Mouse (Mus musculus) heart, embryonic 11.5 days (tissue): ENCODE measurements around the gene Cog5. TPM values are rescaled to one million over a fixed set of nuclear protein-coding genes. Genes with fewer than 3 reads are reported as not detected.

Source experiments
- ATAC-seq: fragments of 200-750 bp; cut with Nextera tagmentation; replicated peaks from 2 replicates; pipeline ENCODE4 v1.8.0; 2017; ENCODE audit warnings: moderate library complexity; ENCODE audit not compliant: insufficient number of reproducible peaks, low FRiP score, low TSS enrichment
- H3K27ac ChIP-seq: fragments of 300-500 bp; sonication (generic); 2 replicates; pipeline ENCODE4 v1.5.1; 2014; ENCODE audit warnings: mild to moderate bottlenecking, low read depth, low read length
- H3K27me3 ChIP-seq: fragments of 300-500 bp; sonication (generic); 2 replicates; pipeline ENCODE4 v1.6.1; 2014; ENCODE audit warnings: mild to moderate bottlenecking, low read length, mixed read lengths; ENCODE audit not compliant: control insufficient read depth, insufficient read depth
- H3K36me3 ChIP-seq: fragments of 300-500 bp; sonication (generic); 2 replicates; pipeline ENCODE4 v1.6.1; 2014; ENCODE audit warnings: mild to moderate bottlenecking, low read length, moderate library complexity, mixed read lengths; ENCODE audit not compliant: control insufficient read depth, insufficient read depth
- H3K4me1 ChIP-seq: fragments of 300-500 bp; sonication (generic); 2 replicates; pipeline ENCODE4 v1.6.1; 2014; ENCODE audit warnings: low read length; ENCODE audit not compliant: control insufficient read depth, insufficient read depth
- H3K4me2 ChIP-seq: fragments of 300-500 bp; sonication (generic); 2 replicates; pipeline ENCODE4 v1.6.1; 2014; ENCODE audit warnings: mild to moderate bottlenecking, moderate library complexity
- H3K4me3 ChIP-seq: fragments of 300-500 bp; sonication (generic); 2 replicates; pipeline ENCODE4 v1.5.1; 2014; ENCODE audit warnings: low read depth, low read length
- H3K9ac ChIP-seq: fragments of 300-500 bp; sonication (generic); 2 replicates; pipeline ENCODE4 v1.6.1; 2014; ENCODE audit warnings: mild to moderate bottlenecking, low read depth, low read length, moderate library complexity
- H3K9me3 ChIP-seq: fragments of 300-500 bp; sonication (generic); replicated peaks from 2 replicates; pipeline ENCODE4 v1.6.1; 2016; ENCODE audit warnings: low read length; ENCODE audit not compliant: control insufficient read depth
- WGBS: fragments of 180-500 bp; shearing (Covaris S2); extraction: QIAGEN DNeasy Blood & Tissue Kit; methylation state at CpG from one replicate; pipeline ENCODE4 v1.1.7; 2014; ENCODE audit not compliant: insufficient replicate concordance; 5-methylcytosine and 5-hydroxymethylcytosine counted together
- polyA plus RNA-seq: library from polyadenylated mRNA; unstranded; fragments of >200 nt; fragmentation: Nextera tagmentation; extraction: Ambion mirVana; gene quantifications from 2 replicates; pipeline ENCODE4 v1.2.1, GENCODE M21; 2014

The Cog5 gene
- polyA plus RNA-seq, 1 experiment from 2014 or later = 32.3 TPM

DNA sequence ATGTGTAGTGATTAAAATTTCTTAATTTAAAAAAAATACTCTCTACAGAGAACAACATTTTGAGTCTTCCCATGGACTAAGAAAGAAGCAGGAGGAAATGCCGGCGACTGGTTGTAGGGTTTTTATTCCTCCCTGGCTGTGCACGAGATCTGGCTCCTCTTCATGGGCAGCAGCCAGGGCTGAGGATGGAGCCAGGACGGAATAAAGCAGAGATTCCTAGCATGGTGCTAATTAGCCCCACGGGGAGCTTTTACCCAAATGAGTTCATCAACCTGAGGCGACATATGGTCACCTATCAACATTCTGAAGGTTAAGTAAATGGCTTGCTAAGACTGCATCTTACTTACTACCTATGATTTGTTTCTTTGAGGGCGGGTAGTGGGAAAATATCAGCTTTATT, 328.6 kb downstream of the Cog5 start:
- no peaks in the 10 kb centered on the region for H3K36me3 ChIP-seq
- no peak overlapping the region for H3K27ac ChIP-seq
- no peak overlapping the region for H3K4me2 ChIP-seq
- no peak overlapping the region for H3K9ac ChIP-seq
- peaks cover 6% of the 10 kb centered on the region; the same call in 1 of the 2 replicates for H3K4me1 ChIP-seq
- 56% methylated on average over 7 of the region's 7 CpGs for WGBS
- H3K4me3 ChIP-seq = no peak overlapping the region
- ATAC-seq = no peak
- H3K9me3 ChIP-seq = no peaks in the 10 kb centered on the region
- no peaks in the 10 kb centered on the region for H3K27me3 ChIP-seq

DNA sequence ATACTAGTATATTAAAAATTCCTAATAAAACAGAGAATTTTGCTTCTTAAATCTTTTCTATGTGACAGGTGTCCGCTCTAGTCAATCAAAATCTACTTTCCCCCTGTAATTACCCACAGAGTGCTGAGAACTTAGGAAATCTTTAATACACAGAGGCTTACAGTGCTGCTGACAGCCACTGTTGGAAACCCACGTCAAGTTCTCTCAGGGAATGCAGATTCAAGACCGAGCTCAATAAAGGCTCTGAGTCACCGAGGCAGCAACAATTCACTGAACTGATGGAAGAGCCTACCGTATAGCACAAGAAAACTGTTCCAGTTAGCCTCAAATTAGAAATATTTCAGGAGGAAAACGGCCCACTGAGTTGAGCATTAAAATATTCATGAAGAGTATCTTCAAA, 329.1 kb downstream of the Cog5 start:
- Histone ChIP-seq H3K27me3 (no peaks in the 10 kb centered on the region), H3K4me2 (no peak overlapping the region), H3K9me3 (no peaks in the 10 kb centered on the region), H3K27ac (no peak overlapping the region), H3K9ac (no peak overlapping the region), H3K4me3 (no peak overlapping the region), H3K36me3 (no peaks in the 10 kb centered on the region), H3K4me1 (peaks cover 6% of the 10 kb centered on the region; the same call in 1 of the 2 replicates)
- WGBS = 75% methylated on average over 6 of the region's 6 CpGs
- no peak for ATAC-seq

GRCm38 (mm10) chr12:31984206-31984605, 329.5 kb downstream of the Cog5 start:
- Histone ChIP-seq H3K4me1 (peaks cover 6% of the 10 kb centered on the region; the same call in 1 of the 2 replicates), H3K36me3 (no peaks in the 10 kb centered on the region), H3K4me2 (no peak overlapping the region), H3K27ac (no peak overlapping the region), H3K9ac (no peak overlapping the region), H3K9me3 (no peaks in the 10 kb centered on the region), H3K27me3 (no peaks in the 10 kb centered on the region), H3K4me3 (no peak overlapping the region)
- WGBS = 59% methylated on average over 2 of the region's 2 CpGs
- no peak for ATAC-seq

DNA sequence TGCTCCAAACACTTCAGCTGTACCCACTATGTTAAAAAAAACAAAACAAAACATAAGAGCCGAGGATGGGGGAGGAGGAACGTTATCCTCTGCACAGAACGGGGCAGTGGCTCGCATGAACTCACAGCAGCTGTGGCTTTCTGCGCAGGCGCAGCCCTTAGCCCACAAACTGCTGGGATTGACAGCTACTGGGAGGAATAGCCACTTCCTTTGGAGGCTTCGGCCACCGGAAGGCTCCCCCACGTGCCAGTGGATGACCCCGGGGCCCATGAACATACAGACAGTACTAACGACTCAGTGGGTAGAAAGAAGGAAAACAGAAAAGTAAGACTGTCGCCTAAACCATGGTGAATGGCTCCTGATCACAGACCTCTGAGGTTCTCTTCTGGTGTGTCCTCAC, 330.0 kb downstream of the Cog5 start:
- Histone ChIP-seq H3K36me3 (no peaks in the 10 kb centered on the region), H3K9me3 (no peaks in the 10 kb centered on the region), H3K4me1 (peaks cover 6% of the 10 kb centered on the region; the same call in 1 of the 2 replicates), H3K4me2 (no peak overlapping the region), H3K27me3 (no peaks in the 10 kb centered on the region), H3K4me3 (no peak overlapping the region), H3K9ac (no peak overlapping the region), H3K27ac (no peak overlapping the region)
- no peak for ATAC-seq
- 58% methylated on average over 12 of the region's 12 CpGs for WGBS

- H3K9me3 ChIP-seq = no peaks in the 10 kb centered on the region
- H3K4me3 ChIP-seq = no peak overlapping the region
- no peak overlapping the region for H3K9ac ChIP-seq
- H3K27me3 ChIP-seq = no peaks in the 10 kb centered on the region
- WGBS = 57% methylated on average over 6 of the region's 6 CpGs
- ATAC-seq = no peak
- H3K27ac ChIP-seq = no peak overlapping the region
- H3K4me2 ChIP-seq = no peak overlapping the region
- H3K36me3 ChIP-seq = no peaks in the 10 kb centered on the region
- H3K4me1 ChIP-seq = peaks cover 6% of the 10 kb centered on the region; the same call in 1 of the 2 replicates
Measured at GRCm38 (mm10) chr12:31985738-31986137, 331.1 kb downstream of the Cog5 start.

DNA sequence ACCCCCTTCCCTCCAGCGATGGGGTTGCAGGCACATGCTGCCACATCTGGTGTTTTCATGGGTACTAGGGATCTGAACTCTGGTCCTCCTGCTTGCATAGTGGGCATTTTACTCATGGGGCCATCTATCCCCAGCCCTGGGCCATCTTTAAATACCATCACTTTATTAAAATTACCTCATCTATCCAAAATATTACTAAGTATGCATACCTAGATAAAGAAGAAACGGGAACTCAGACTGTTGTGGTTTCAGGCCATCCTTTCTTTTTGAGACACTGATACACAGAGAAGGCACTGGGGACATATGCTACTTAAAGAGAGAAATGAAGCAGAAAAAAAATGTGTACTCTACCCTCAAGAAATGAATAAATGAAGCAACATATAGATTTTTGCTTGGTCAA, 331.8 kb downstream of the Cog5 start:
- H3K4me3 ChIP-seq = no peak overlapping the region
- WGBS = 87% methylated on average over 2 of the region's 2 CpGs
- H3K27ac ChIP-seq = no peak overlapping the region
- ATAC-seq = no peak
- H3K4me2 ChIP-seq = no peak overlapping the region
- peaks cover 6% of the 10 kb centered on the region; the same call in 1 of the 2 replicates for H3K4me1 ChIP-seq
- no peaks in the 10 kb centered on the region for H3K27me3 ChIP-seq
- no peaks in the 10 kb centered on the region for H3K9me3 ChIP-seq
- H3K9ac ChIP-seq = no peak overlapping the region
- H3K36me3 ChIP-seq = no peaks in the 10 kb centered on the region

Other genes with a start within 250 kb of the Cog5 start
- gene Cbll1, start 155.3 kb upstream of the Cog5 start, polyA plus RNA-seq = 11.8 and 16.3 TPM in 2 replicates
- gene Slc26a4, start 94.9 kb upstream of the Cog5 start, polyA plus RNA-seq = 0.19 TPM in 1 of 2 replicates, not detected in the other
- gene Bcap29, start 20.2 kb upstream of the Cog5 start, polyA plus RNA-seq = 46.0 and 52.7 TPM in 2 replicates
- 9.0 and 9.6 TPM in 2 replicates for gene Dus4l, start within 50 bp of the Cog5 start, polyA plus RNA-seq
- gene Gpr22, start 59.1 kb downstream of the Cog5 start, polyA plus RNA-seq = 17.6 and 19.5 TPM in 2 replicates